21 mouse cellular contexts compared by ENCODE assay signal in genomic region chr7:112938959-112939358, GRCm38 (mm10). TPM values are rescaled to one million over a fixed set of nuclear protein-coding genes. Genes with fewer than 3 reads are reported as not detected.
"Had no signal": no experiment of that assay in that cellular context is flagged by ENCODE, and none has a peak within 500 bp of the region (broad histone marks: within the 10 kb centered on the region; RNA-seq: fewer than 3 reads in every experiment).

No protein-coding gene starts in this region.

- H3K4me2 ChIP-seq: lung, embryonic 14.5 days; midbrain, embryonic 12.5 days; neural tube, embryonic 13.5 days; neural tube, embryonic 15.5 days had no signal

- H3K4me3 ChIP-seq: midbrain, embryonic 10.5 days; midbrain, embryonic 12.5 days; myocyte; neural tube, embryonic 13.5 days; neural tube, embryonic 15.5 days had no signal

- ATAC-seq: midbrain, embryonic 16.5 days had no signal

- H3K9ac ChIP-seq: lung, embryonic 14.5 days; midbrain, embryonic 12.5 days; neural tube, embryonic 13.5 days; neural tube, embryonic 15.5 days had no signal

- H3K4me1 ChIP-seq: midbrain, embryonic 10.5 days; midbrain, embryonic 12.5 days; neural tube, embryonic 13.5 days; neural tube, embryonic 15.5 days had no signal

- H3K27me3 ChIP-seq: midbrain, embryonic 12.5 days; neural tube, embryonic 13.5 days; neural tube, embryonic 15.5 days had no signal

- H3K27ac ChIP-seq: midbrain, embryonic 10.5 days; midbrain, embryonic 12.5 days; neural tube, embryonic 13.5 days; neural tube, embryonic 15.5 days had no signal

- H3K36me3 ChIP-seq: midbrain, embryonic 10.5 days; midbrain, embryonic 12.5 days; neural tube, embryonic 13.5 days; neural tube, embryonic 15.5 days had no signal

- H3K9me3 ChIP-seq: midbrain, embryonic 10.5 days; midbrain, embryonic 12.5 days; neural tube, embryonic 13.5 days; neural tube, embryonic 15.5 days had no signal

- DNase-seq: lung, adult 18-20 months; lung, embryonic 14.5 days; lung, postnatal 10 days; lung, postnatal 4 days; midbrain, embryonic 14.5 days; retina, postnatal 1 day; right cerebral cortex, adult 18-20 months; right cerebral cortex, postnatal 25 days; right cerebral cortex, postnatal 4 days; spleen, adult 18-20 months; thymus, adult 18-20 months; thymus, postnatal 14 days; thymus, postnatal 36 days had no signal

RNA-seq across cellular contexts. Expression of gene Rassf10, which starts 14.8 kb away (rescaled TPM):
- total RNA-seq: megakaryocyte, adult 5-6 weeks; megakaryocyte-erythroid progenitor cell, adult 5-6 weeks had no signal
- polyA plus RNA-seq: myocyte had no signal
